Mouse (Mus musculus): ENCODE results near the gene Tnr. TPM values are rescaled to one million over a fixed set of nuclear protein-coding genes. Genes with fewer than 3 reads are reported as not detected.

The Tnr gene
- total RNA-seq, 2 experiments from 2014 or later: not detected

GRCm38 (mm10) chr1:159769948-159770347, 246.4 kb downstream of the Tnr start:
- ATAC-seq (replicated peaks; ENCODE audit: low FRiP score, poor library complexity, severe bottlenecking): no peak

DNA sequence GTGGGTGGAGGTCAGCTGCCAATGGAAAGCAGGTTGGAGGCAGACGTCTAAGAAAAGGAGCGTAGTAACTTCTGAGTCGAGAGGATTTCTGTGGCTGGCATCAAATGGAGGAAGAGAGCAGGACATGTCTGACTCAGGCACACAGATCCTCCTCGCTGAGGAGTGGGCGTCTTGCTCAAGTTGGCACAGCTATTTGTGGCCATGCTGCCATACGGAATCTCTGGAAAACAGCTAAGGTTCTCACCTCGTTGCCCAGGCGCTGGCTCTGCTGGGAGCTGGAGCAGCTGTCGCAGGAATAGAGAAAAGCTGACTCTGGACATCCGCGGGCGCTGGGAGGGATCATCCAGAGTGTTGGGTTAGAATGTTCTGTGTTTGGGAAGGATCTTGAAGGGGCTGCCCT, 250.1 kb downstream of the Tnr start:
- ATAC-seq (replicated peaks; ENCODE audit: low FRiP score, poor library complexity, severe bottlenecking): no peak

DNA sequence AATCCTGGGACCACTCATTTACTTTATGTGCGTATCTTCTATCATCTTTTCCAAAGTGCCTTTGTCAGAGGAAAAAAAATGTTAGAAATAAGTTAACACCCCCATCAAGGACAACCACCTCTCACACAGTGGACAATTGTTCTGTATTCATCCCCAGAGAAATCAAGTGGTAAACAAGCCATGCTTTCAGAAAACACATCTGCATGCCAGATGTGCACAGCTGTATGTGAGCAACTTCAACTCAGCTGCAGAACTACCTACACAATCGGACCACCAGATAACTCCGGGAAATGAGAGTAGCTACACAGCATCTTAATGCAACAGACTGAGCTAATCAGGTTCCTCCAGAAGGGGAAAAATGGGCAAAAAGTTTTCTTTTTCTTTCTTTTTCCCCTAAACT, 251.6 kb downstream of the Tnr start:
- ATAC-seq (replicated peaks; ENCODE audit: low FRiP score, poor library complexity, severe bottlenecking): no peak

DNA sequence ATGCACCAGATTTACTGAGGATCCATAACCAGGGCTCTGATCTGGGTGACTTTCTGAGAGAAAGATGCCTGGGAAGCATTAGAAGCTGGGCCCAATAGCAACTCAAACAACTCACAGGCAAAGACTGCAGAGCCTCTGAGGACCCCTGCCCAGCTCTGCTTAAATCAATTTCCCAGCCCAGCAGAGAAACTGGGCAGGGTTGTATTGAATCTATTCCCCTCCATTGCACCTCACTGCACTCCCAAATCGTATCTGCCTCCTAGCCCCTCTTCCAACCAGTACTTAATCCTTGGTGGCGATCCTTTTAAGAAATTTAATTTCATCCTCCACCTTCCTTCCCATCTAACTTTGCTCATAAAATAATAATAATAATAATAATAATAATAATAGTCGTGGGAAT, 253.5 kb downstream of the Tnr start:
- ATAC-seq (replicated peaks; ENCODE audit: low FRiP score, poor library complexity, severe bottlenecking): no peak

GRCm38 (mm10) chr1:159779424-159779823, 255.9 kb downstream of the Tnr start:
- no peak for ATAC-seq (replicated peaks; ENCODE audit: low FRiP score, poor library complexity, severe bottlenecking)

- no peak for ATAC-seq (replicated peaks; ENCODE audit: low FRiP score, poor library complexity, severe bottlenecking)
These were observed 260.3 kb downstream of the Tnr start for GRCm38 (mm10) chr1:159783842-159784241.

DNA sequence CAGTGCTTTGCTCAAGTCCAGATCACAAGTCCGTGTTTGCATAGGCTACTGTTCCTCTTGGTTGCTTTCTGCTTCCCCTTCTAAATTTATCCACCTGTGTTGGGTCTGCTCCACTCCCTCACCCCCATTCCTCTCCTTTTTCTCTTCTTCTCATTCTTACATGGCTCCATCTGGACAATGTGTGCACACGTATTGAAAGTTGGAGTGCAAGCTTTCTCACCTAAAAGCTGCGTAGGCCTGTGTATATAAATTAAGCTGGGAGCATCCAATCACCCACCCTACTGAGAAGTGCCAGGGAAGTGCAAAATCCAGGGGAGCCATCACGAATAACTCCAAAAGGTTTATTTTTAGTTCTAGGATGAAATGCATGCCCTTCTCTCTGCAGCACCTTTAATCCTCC, 264.7 kb downstream of the Tnr start:
- no peak for ATAC-seq (replicated peaks; ENCODE audit: low FRiP score, poor library complexity, severe bottlenecking)

GRCm38 (mm10) chr1:159792546-159792945, 269.0 kb downstream of the Tnr start:
- no peak for ATAC-seq (replicated peaks; ENCODE audit: low FRiP score, poor library complexity, severe bottlenecking)

DNA sequence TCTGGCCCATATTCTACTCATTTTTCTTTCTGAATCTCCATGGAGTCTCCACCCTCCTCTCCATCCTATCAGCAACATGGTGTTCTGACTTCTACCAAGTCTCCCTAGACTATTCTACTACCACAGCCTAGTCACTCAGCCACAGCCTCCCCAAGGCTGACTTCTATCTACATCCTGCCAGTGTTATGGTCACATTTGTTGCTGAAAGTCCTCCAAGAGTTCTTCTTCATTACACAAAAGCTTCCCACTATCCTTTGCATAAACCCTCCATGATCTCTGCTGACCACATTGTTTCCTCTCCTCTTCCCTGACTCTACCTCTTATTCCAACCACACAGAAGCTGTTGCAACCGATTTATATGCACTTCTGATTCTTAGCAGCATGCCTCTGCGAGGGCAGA, 272.5 kb downstream of the Tnr start:
- ATAC-seq (replicated peaks; ENCODE audit: low FRiP score, poor library complexity, severe bottlenecking): no peak

DNA sequence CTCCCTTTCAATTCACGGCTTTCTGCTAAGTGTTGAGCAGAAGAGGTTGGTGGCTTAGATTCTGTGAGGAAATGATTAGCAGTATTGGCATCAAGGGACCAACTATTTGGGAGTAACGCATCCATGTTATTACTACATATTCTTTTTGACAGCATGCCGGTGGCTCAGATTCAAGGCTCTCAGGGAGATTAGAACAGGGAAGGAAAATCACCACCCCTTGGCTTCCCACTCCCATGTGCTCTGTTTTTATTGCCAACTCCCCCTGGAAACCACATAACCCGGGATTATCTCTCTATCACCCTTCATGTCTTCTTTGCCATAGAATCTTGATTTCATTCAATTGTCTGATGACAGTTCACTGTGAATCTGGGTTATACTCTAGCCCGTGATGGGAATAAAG, 276.8 kb downstream of the Tnr start:
- no peak for ATAC-seq (replicated peaks; ENCODE audit: low FRiP score, poor library complexity, severe bottlenecking)

DNA sequence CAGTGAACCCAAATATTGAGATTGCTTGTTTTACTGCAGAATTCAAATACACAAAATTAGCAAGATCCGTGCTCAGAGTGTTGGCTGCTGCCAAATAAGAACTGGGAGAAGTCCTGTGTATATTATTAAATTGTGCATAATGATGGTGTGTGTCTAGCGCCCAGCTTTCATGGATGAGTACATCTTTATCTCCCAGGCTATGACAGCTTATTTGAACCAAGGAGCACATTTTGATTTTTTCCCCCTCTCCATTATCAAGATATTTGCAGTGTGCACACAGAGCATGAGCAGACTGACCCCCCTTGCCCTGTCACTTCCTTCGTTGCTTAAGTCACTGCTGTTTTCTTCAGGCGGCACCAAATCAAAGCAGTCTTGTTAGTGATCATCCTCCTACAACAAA, 278.2 kb downstream of the Tnr start:
- no peak for ATAC-seq (replicated peaks; ENCODE audit: low FRiP score, poor library complexity, severe bottlenecking)

DNA sequence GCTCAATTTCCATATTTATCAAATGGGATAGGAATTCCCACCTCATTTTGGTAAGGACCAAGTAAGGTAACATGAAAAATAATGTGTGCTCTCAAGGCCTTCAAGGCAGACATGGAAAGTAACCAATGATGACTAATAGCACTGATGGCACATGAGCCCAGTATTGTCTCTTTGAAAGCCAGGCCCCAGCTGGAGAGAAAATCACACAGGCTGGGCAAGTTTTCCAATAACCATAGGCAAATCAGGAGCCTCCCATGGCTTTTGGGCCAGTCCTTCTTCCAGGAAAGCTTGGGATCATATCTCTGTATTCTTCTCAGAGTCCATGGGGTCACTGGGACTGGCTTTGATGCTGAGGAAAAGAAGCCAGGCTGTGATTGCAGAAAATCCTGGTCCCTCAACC, 280.1 kb downstream of the Tnr start:
- ATAC-seq (replicated peaks; ENCODE audit: low FRiP score, poor library complexity, severe bottlenecking): no peak

DNA sequence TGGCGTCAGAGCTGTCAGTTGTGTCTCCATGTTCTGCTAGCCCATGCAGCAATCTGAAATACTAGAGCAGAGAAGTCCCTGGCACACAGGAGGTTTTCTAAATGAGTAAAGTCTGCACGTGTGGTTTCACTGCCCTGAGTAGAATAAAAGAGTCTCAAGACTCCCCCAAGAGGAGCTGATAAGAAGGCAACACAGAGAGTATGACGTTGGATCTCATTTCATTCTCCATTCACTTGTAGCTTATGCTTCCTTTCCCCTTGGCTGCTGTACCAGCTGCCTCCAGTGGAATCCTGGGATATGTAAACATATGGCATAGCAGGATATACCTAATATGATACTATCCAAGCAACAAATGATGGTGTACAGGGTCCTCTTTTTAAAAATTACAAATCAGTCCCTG, 285.9 kb downstream of the Tnr start:
- no peak for ATAC-seq (replicated peaks; ENCODE audit: low FRiP score, poor library complexity, severe bottlenecking)

DNA sequence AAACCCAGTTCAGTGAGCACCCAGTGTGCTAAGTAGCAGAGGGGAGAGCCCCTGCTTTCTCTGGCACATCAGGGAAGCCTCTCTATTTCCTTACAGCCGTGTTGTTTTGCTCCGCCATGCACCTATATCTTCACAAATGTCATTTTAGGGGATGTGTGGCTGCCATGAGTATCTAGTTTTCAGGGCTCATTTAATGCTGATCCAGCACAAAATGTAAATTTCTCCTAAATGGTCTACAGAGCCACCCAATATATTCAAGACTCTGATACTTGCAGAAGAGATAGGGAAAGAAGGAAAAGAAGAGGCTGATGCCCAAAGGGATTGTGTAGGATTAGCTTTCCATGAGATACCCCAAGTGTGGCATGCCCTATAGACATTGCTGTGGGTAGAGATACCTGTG, 288.2 kb downstream of the Tnr start:
- ATAC-seq (replicated peaks; ENCODE audit: low FRiP score, poor library complexity, severe bottlenecking): no peak

GRCm38 (mm10) chr1:159812820-159813411, 289.3 kb downstream of the Tnr start:
- ATAC-seq (replicated peaks; ENCODE audit: low FRiP score, poor library complexity, severe bottlenecking): no peak

DNA sequence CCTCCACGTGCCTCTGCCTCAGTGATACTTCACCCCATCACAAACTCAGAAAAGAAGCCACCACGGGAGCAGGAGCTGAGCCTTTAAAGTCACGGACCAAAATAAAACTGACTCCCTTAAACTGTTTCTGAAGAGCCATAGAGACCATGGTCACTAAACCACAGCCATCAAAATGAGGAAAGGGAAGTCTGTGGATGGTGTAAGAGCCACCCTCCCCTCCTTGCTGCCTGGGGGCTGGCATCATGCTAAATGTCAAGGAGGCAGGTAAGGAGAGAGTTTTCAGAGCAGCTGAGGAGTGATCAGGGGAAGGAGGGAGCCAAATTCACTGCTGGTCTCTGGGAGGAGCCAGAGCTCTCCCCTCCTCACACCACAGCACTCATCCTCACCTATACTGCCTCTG, 290.8 kb downstream of the Tnr start:
- ATAC-seq (replicated peaks; ENCODE audit: low FRiP score, poor library complexity, severe bottlenecking): no peak

DNA sequence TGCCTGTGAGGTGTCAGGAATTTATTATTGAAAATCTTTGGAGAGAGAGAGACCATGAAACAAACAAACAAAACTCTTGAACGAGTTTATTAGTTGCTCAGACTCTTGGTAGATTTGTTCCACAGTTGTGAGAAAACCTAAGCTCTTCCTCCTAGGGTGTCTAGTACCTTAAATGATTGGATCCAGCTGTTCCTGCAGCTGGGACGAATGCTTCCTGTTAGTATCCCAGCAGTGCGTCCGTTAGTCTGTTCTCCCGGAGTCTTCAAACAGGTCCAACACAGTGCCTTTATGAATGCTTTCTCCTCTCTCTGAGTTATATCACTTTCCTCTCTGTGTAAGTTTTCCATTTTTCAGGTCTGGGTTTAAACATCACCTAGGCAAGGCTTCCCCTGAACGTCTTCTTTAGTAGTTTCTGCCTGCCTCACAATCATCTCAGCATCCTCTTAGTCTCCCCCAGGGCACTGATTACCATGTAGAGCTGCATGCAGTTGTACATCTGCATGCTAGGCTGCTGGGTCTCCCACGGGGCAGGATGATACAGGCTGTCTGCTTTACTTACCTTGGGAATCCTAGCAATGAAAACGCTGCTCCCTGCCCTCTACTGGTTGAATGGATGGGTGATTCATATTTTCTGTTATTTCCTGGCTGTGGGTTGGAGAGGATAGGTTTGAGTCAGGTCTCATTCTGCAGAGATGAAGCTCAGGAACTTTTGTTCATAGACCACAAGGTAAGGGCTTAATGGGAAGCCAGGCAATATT, 293.2 kb downstream of the Tnr start:
- no peak for ATAC-seq (replicated peaks; ENCODE audit: low FRiP score, poor library complexity, severe bottlenecking)

DNA sequence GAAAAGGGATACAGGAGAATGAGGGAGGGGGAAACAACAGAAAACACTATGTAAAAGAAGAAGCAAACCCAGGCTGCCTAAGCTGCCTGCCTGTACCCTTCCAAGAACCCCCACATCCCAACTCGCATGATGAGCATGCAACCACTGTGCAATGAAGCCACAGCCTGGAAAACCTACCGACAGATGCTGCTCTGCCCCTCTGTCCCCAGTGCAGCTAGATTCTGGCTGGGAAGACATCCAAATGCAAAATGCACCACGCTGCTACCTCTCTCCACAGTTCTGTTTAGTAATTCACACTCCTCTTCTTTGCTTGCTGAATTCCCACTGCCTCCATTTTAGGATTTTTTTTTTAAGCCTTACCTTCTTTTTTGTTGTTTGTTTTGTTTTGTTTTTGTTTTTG, 295.9 kb downstream of the Tnr start:
- no peak for ATAC-seq (replicated peaks; ENCODE audit: low FRiP score, poor library complexity, severe bottlenecking)

- ATAC-seq (replicated peaks; ENCODE audit: low FRiP score, poor library complexity, severe bottlenecking): no peak
These were observed 298.8 kb downstream of the Tnr start for GRCm38 (mm10) chr1:159822416-159822815.

- no peak for ATAC-seq (replicated peaks; ENCODE audit: low FRiP score, poor library complexity, severe bottlenecking)
These were observed 305.0 kb downstream of the Tnr start for GRCm38 (mm10) chr1:159828531-159828930.

DNA sequence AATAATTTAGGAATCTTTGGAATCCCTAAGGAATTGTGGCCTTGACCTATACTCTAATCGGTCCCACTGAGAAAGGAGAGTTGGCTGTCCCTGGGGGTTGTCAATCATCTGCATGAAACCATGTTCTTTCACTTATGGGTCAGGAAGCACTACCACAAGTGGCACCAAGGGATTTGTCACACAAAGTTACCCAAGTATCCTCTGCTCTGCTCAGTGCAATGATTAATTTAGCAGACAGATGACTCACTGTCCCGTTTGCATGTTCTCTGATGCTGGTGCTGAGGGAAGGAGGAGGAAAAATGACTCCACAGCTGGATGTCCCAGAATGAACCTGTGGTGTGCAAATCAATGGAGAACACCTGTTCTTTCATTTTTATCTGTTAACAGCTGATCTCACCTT, 309.6 kb downstream of the Tnr start:
- ATAC-seq (replicated peaks; ENCODE audit: low FRiP score, poor library complexity, severe bottlenecking): no peak
